Mouse (Mus musculus) thymus, adult 2 months (tissue): ENCODE results near the gene Shank2. TPM values are rescaled to one million over a fixed set of nuclear protein-coding genes. Genes with fewer than 3 reads are reported as not detected.

Experiments used
- DNase-seq: peaks from one replicate; pipeline ENCODE4 v3.0.0; 2021
- H3K27ac ChIP-seq: fragments of 200-500 bp; 2 replicates; pipeline ENCODE4 v1.5.1; 2012; ENCODE audit warnings: low read length, control low read depth; ENCODE audit not compliant: control insufficient read depth, insufficient read depth
- H3K27me3 ChIP-seq: fragments of 200-500 bp; 2 replicates; pipeline ENCODE4 v1.6.1; 2012; ENCODE audit warnings: mild to moderate bottlenecking, low read length, moderate library complexity, mixed read lengths; ENCODE audit not compliant: control insufficient read depth, insufficient read depth
- H3K36me3 ChIP-seq: fragments of 200-500 bp; 2 replicates; pipeline ENCODE4 v1.6.1; 2012; ENCODE audit warnings: mild to moderate bottlenecking, low read length, moderate library complexity; ENCODE audit not compliant: control insufficient read depth, insufficient read depth
- H3K4me1 ChIP-seq: fragments of 200-500 bp; replicated peaks from 2 replicates; pipeline ENCODE4 v1.6.1; 2012; ENCODE audit warnings: low read length; ENCODE audit not compliant: control insufficient read depth, insufficient read depth
- H3K4me3 ChIP-seq: fragments of 200-500 bp; 2 replicates; pipeline ENCODE4 v1.5.1; 2012; ENCODE audit warnings: mild to moderate bottlenecking, low read length, control low read depth, moderate library complexity; ENCODE audit not compliant: control insufficient read depth, insufficient read depth
- CTCF ChIP-seq: fragments of 200-500 bp; IDR thresholded peaks from 2 replicates; pipeline ENCODE4 v1.5.1; 2012; ENCODE audit warnings: mild to moderate bottlenecking, control low read depth, low read length, moderate library complexity, borderline replicate concordance; ENCODE audit not compliant: control insufficient read depth, poor library complexity, insufficient read depth; ENCODE audit errors: extremely low read depth
- POLR2A ChIP-seq: fragments of 200-500 bp; IDR thresholded peaks from 2 replicates; pipeline ENCODE4 v1.6.1; 2012; ENCODE audit warnings: mild to moderate bottlenecking, low read length, control low read depth, moderate library complexity; ENCODE audit not compliant: control insufficient read depth, poor library complexity, insufficient read depth; ENCODE audit errors: extremely low read depth
- WGBS: fragments of 180-500 bp; shearing (Covaris S2); methylation state at CpG from one replicate; pipeline ENCODE4 v1.1.7; 2018; 5-methylcytosine and 5-hydroxymethylcytosine counted together
- polyA plus RNA-seq: library from polyadenylated mRNA; depleted of rRNA; stranded (reverse); fragments of >200 nt; gene quantifications from 2 replicates; pipeline ENCODE4 v1.2.3, GENCODE M21; 2012

Shank2 gene
- polyA plus RNA-seq, 1 experiment = 2.8 TPM

GRCm38 (mm10) chr7:144314438-144315105 lies 312.8 kb downstream of the Shank2 start:
- DNase-seq = no peak
- Histone ChIP-seq H3K27ac (no peak overlapping the region), H3K36me3 (no peaks in the 10 kb centered on the region), H3K27me3 (no peaks in the 10 kb centered on the region), H3K4me1 (no peaks in the 10 kb centered on the region), H3K4me3 (no peak overlapping the region)
- WGBS = 87% methylated on average over 11 of the region's 11 CpGs
- TF ChIP-seq CTCF (no peak), POLR2A (no peak)

- DNase-seq = no peak
- H3K4me3 ChIP-seq = no peak overlapping the region
- no peak for TF ChIP-seq POLR2A
- no peak for TF ChIP-seq CTCF
- H3K27me3 ChIP-seq = no peaks in the 10 kb centered on the region
- H3K4me1 ChIP-seq = no peaks in the 10 kb centered on the region
- H3K27ac ChIP-seq = no peak overlapping the region
- H3K36me3 ChIP-seq = no peaks in the 10 kb centered on the region
- 86% methylated on average over 6 of the region's 6 CpGs for WGBS
These were observed 314.5 kb downstream of the Shank2 start for GRCm38 (mm10) chr7:144316224-144316623.

GRCm38 (mm10) chr7:144316797-144317196 lies 315.1 kb downstream of the Shank2 start:
- no peaks in the 10 kb centered on the region for H3K4me1 ChIP-seq
- no peak for DNase-seq
- H3K36me3 ChIP-seq = no peaks in the 10 kb centered on the region
- TF ChIP-seq CTCF = no peak
- no peak for TF ChIP-seq POLR2A
- no peak overlapping the region for H3K27ac ChIP-seq
- WGBS = 58% methylated on average over 10 of the region's 10 CpGs
- no peaks in the 10 kb centered on the region for H3K27me3 ChIP-seq
- no peak overlapping the region for H3K4me3 ChIP-seq

GRCm38 (mm10) chr7:144324077-144324476 lies 322.3 kb downstream of the Shank2 start:
- DNase-seq = no peak
- H3K27ac ChIP-seq = no peak overlapping the region
- H3K36me3 ChIP-seq = no peaks in the 10 kb centered on the region
- WGBS = 98% methylated on average over 2 of the region's 2 CpGs
- no peaks in the 10 kb centered on the region for H3K4me1 ChIP-seq
- no peak for TF ChIP-seq POLR2A
- TF ChIP-seq CTCF = no peak
- H3K4me3 ChIP-seq = no peak overlapping the region
- no peaks in the 10 kb centered on the region for H3K27me3 ChIP-seq

GRCm38 (mm10) chr7:144324861-144325260 lies 323.1 kb downstream of the Shank2 start:
- no peak overlapping the region for H3K27ac ChIP-seq
- H3K4me3 ChIP-seq = no peak overlapping the region
- no peak for DNase-seq
- no peaks in the 10 kb centered on the region for H3K4me1 ChIP-seq
- H3K36me3 ChIP-seq = no peaks in the 10 kb centered on the region
- WGBS = 81% methylated on average over 6 of the region's 6 CpGs
- TF ChIP-seq POLR2A = no peak
- no peak for TF ChIP-seq CTCF
- no peaks in the 10 kb centered on the region for H3K27me3 ChIP-seq

- Histone ChIP-seq H3K36me3 (no peaks in the 10 kb centered on the region), H3K4me3 (no peak overlapping the region), H3K27me3 (no peaks in the 10 kb centered on the region), H3K4me1 (no peaks in the 10 kb centered on the region), H3K27ac (no peak overlapping the region)
- 94% methylated on average over 10 of the region's 10 CpGs for WGBS
- no peak for DNase-seq
- TF ChIP-seq POLR2A (no peak), CTCF (no peak)
These were observed 323.9 kb downstream of the Shank2 start for GRCm38 (mm10) chr7:144325603-144326002.
